Mouse (Mus musculus) midbrain, postnatal 0 days (tissue): ENCODE measurements at regions not wholly inside any gene's neighbourhood (a gene's known extent, or its start where the extent isn't known, plus 50 kb on each side); places are given as distances from the start of the nearest gene placed in this dataset.

Experiments used
- ATAC-seq: fragments of 200-750 bp; cut with Nextera tagmentation; 2 replicates; pipeline ENCODE4 v1.8.0; 2017; ENCODE audit warnings: moderate number of reproducible peaks, mild to moderate bottlenecking, moderate TSS enrichment, moderate library complexity; ENCODE audit not compliant: low FRiP score
- DNase-seq: peaks from one replicate; pipeline ENCODE4 v3.0.0-alpha.2; 2015; ENCODE audit warnings: low spot score
- H3K27ac ChIP-seq: fragments of 300-500 bp; sonication (generic); 2 replicates; pipeline ENCODE4 v1.5.1; 2014; ENCODE audit warnings: low read depth, mild to moderate bottlenecking, low read length, mixed read lengths
- H3K27me3 ChIP-seq: fragments of 300-500 bp; sonication (generic); 2 replicates; pipeline ENCODE4 v1.6.1; 2014; ENCODE audit warnings: low read length, control low read depth, mixed read lengths; ENCODE audit not compliant: insufficient read depth
- H3K36me3 ChIP-seq: fragments of 300-500 bp; sonication (generic); 2 replicates; pipeline ENCODE4 v1.6.1; 2014; ENCODE audit warnings: low read length, control low read depth, mixed read lengths; ENCODE audit not compliant: insufficient read depth
- H3K4me1 ChIP-seq: fragments of 300-500 bp; sonication (generic); 2 replicates; pipeline ENCODE4 v1.6.1; 2014; ENCODE audit warnings: mild to moderate bottlenecking, control low read depth, antibody characterized with exemption, low read length, mixed read lengths; ENCODE audit not compliant: insufficient read depth
- H3K4me2 ChIP-seq: fragments of 300-500 bp; sonication (generic); 2 replicates; pipeline ENCODE4 v1.6.1; 2014; ENCODE audit warnings: low read depth, mild to moderate bottlenecking, low read length, mixed read lengths; ENCODE audit not compliant: poor library complexity, severe bottlenecking
- H3K4me3 ChIP-seq: fragments of 300-500 bp; sonication (generic); 2 replicates; pipeline ENCODE4 v1.5.1; 2014; ENCODE audit warnings: low read depth, mild to moderate bottlenecking, low read length, moderate library complexity
- H3K9ac ChIP-seq: fragments of 300-500 bp; sonication (generic); replicated peaks from 2 replicates; pipeline ENCODE4 v1.6.1; 2014; ENCODE audit warnings: mild to moderate bottlenecking, low read length, moderate library complexity, mixed read lengths; ENCODE audit not compliant: poor library complexity, severe bottlenecking
- H3K9me3 ChIP-seq: fragments of 300-500 bp; sonication (generic); 2 replicates; pipeline ENCODE4 v1.6.1; 2016; ENCODE audit warnings: low read length, control low read depth
- CTCF ChIP-seq: IDR thresholded peaks from 2 replicates; pipeline ENCODE4 v1.5.1; 2016; ENCODE audit warnings: antibody characterized with exemption, mild to moderate bottlenecking
- WGBS: fragments of 180-500 bp; shearing (Covaris S2); extraction: QIAGEN DNeasy Blood & Tissue Kit; methylation state at CpG from one replicate; pipeline ENCODE4 v1.1.7; 2014; 5-methylcytosine and 5-hydroxymethylcytosine counted together

GRCm38 (mm10) chr5:119213692-119214357 lies 456.6 kb upstream of the Tbx3 start:
- Histone ChIP-seq H3K4me3 (no peak overlapping the region), H3K9me3 (no peaks in the 10 kb centered on the region; the same call in 1 of the 2 replicates), H3K27me3 (no peaks in the 10 kb centered on the region), H3K27ac (no peak overlapping the region), H3K4me2 (no peak overlapping the region), H3K4me1 (no peaks in the 10 kb centered on the region), H3K9ac (no peak overlapping the region), H3K36me3 (no peaks in the 10 kb centered on the region)
- ATAC-seq: no peak
- DNase-seq: no peak
- 60% methylated on average over 7 of the region's 7 CpGs for WGBS
- no peak for TF ChIP-seq CTCF

- Histone ChIP-seq H3K4me1 (no peaks in the 10 kb centered on the region), H3K4me3 (no peak overlapping the region), H3K36me3 (no peaks in the 10 kb centered on the region), H3K9me3 (no peaks in the 10 kb centered on the region; the same call in 1 of the 2 replicates), H3K9ac (no peak overlapping the region), H3K27ac (no peak overlapping the region), H3K27me3 (no peaks in the 10 kb centered on the region), H3K4me2 (no peak overlapping the region)
- DNase-seq: no peak
- ATAC-seq: no peak
- 90% methylated on average over 9 of the region's 9 CpGs for WGBS
- peak; percentile 64 for TF ChIP-seq CTCF
Observed at GRCm38 (mm10) chr5:119214937-119215336, 455.5 kb upstream of the Tbx3 start.

- no peak overlapping the region for H3K4me2 ChIP-seq
- no peaks in the 10 kb centered on the region for H3K4me1 ChIP-seq
- no peaks in the 10 kb centered on the region for H3K36me3 ChIP-seq
- H3K27ac ChIP-seq: no peak overlapping the region
- no peak overlapping the region for H3K4me3 ChIP-seq
- ATAC-seq: no peak
- H3K27me3 ChIP-seq: no peaks in the 10 kb centered on the region
- TF ChIP-seq CTCF: no peak
- 58% methylated on average over 10 of the region's 10 CpGs for WGBS
- H3K9ac ChIP-seq: no peak overlapping the region
- no peaks in the 10 kb centered on the region; the same call in 1 of the 2 replicates for H3K9me3 ChIP-seq
- peak; percentile 68 for DNase-seq
Observed at GRCm38 (mm10) chr5:119215364-119215763, 455.1 kb upstream of the Tbx3 start.

GRCm38 (mm10) chr5:119216146-119216545 lies 454.3 kb upstream of the Tbx3 start:
- 77% methylated on average over 3 of the region's 3 CpGs for WGBS
- Histone ChIP-seq H3K36me3 (no peaks in the 10 kb centered on the region), H3K27ac (no peak overlapping the region), H3K4me2 (no peak overlapping the region), H3K4me3 (no peak overlapping the region), H3K9ac (no peak overlapping the region), H3K9me3 (no peaks in the 10 kb centered on the region), H3K4me1 (no peaks in the 10 kb centered on the region), H3K27me3 (no peaks in the 10 kb centered on the region)
- TF ChIP-seq CTCF: no peak
- ATAC-seq (no peak), DNase-seq (no peak)

- Histone ChIP-seq H3K9ac (no peak overlapping the region), H3K4me3 (no peak overlapping the region), H3K4me2 (no peak overlapping the region), H3K4me1 (no peaks in the 10 kb centered on the region), H3K9me3 (no peaks in the 10 kb centered on the region), H3K36me3 (no peaks in the 10 kb centered on the region), H3K27me3 (no peaks in the 10 kb centered on the region), H3K27ac (no peak overlapping the region)
- 50% methylated on average over 9 of the region's 9 CpGs for WGBS
- DNase-seq (no peak), ATAC-seq (no peak)
- TF ChIP-seq CTCF: no peak
Observed at GRCm38 (mm10) chr5:119217077-119217476, 453.4 kb upstream of the Tbx3 start.

- no peaks in the 10 kb centered on the region for H3K4me1 ChIP-seq
- no peak overlapping the region for H3K4me3 ChIP-seq
- no peak overlapping the region for H3K9ac ChIP-seq
- no peak for DNase-seq
- H3K27me3 ChIP-seq: no peaks in the 10 kb centered on the region
- no peak overlapping the region for H3K27ac ChIP-seq
- no peak for TF ChIP-seq CTCF
- no peak overlapping the region for H3K4me2 ChIP-seq
- no peaks in the 10 kb centered on the region for H3K9me3 ChIP-seq
- H3K36me3 ChIP-seq: no peaks in the 10 kb centered on the region
- ATAC-seq: no peak
- 89% methylated on average over 5 of the region's 5 CpGs for WGBS
Observed at GRCm38 (mm10) chr5:119228691-119229090, 441.8 kb upstream of the Tbx3 start.
